13 mouse cellular contexts compared by ENCODE assay signal in genomic region chr6:100424788-100425403, GRCm38 (mm10).
DNase-seq lines count a peak whose midpoint lies in the region; ATAC-seq and TF ChIP-seq lines count a peak whose summit lies in the region.
"Had no signal": no experiment of that assay in that cellular context is flagged by ENCODE, and none has a peak within 500 bp of the region (broad histone marks: within the 10 kb centered on the region; RNA-seq: fewer than 3 reads in every experiment).

No protein-coding gene starts in this region.

- no peaks in the 10 kb centered on the region for H3K27me3 ChIP-seq in limb, embryonic 15.5 days
- H3K27me3 ChIP-seq in stomach, postnatal 0 days (ENCODE audit: control insufficient read depth, insufficient read depth, low read length) = peaks cover 2% of the 10 kb centered on the region; the same call in 1 of the 2 replicates

- DNase-seq in gastrocnemius, adult 2 months = peak; percentile 56
- DNase-seq in gastrocnemius, postnatal 4 days (ENCODE audit: low spot score in 2 of 2) = no peak
- DNase-seq in urinary bladder, postnatal 25 days (ENCODE audit: low spot score) = peak; percentile 13
- no peak for DNase-seq in urinary bladder, postnatal 10 days (ENCODE audit: low spot score)
- no peak for DNase-seq in stomach, postnatal 0 days (ENCODE audit: low spot score)
- DNase-seq in adrenal gland, postnatal 36 days = no peak
- DNase-seq in testis, postnatal 14 days (ENCODE audit: low spot score) = no peak
- DNase-seq: cerebellum, postnatal 14 days; right cerebral cortex, postnatal 25 days had no signal

- 23% methylated on average over 12 of the region's 12 CpGs for WGBS in limb, embryonic 15.5 days
- WGBS in stomach, postnatal 0 days = 34% methylated on average over 12 of the region's 12 CpGs

- no peak overlapping the region for H3K9ac ChIP-seq in limb, embryonic 15.5 days
- no peak overlapping the region for H3K9ac ChIP-seq in stomach, postnatal 0 days (ENCODE audit: low read length)
- H3K9ac ChIP-seq: liver, embryonic 12.5 days; midbrain, embryonic 12.5 days had no signal

- H3K27ac ChIP-seq in gastrocnemius, adult 2 months = no peak overlapping the region
- no peak overlapping the region for H3K27ac ChIP-seq in limb, embryonic 15.5 days
- H3K27ac ChIP-seq in stomach, postnatal 0 days (replicated peaks) = no peak overlapping the region
- H3K27ac ChIP-seq: hindbrain, embryonic 10.5 days; liver, embryonic 12.5 days; midbrain, embryonic 12.5 days had no signal

- no peak overlapping the region for H3K4me2 ChIP-seq in limb, embryonic 15.5 days
- no peak overlapping the region for H3K4me2 ChIP-seq in stomach, postnatal 0 days (replicated peaks; ENCODE audit: low read depth)
- H3K4me2 ChIP-seq: liver, embryonic 12.5 days; midbrain, embryonic 12.5 days had no signal

- TF ChIP-seq EP300 in stomach, postnatal 0 days (optimal IDR thresholded peaks at IDR 0.05) = no peak

- TF ChIP-seq CTCF in gastrocnemius, adult 2 months (IDR thresholded peaks at IDR 0.05) = no peak
- TF ChIP-seq CTCF in stomach, postnatal 0 days (IDR thresholded peaks at IDR 0.05; ENCODE audit: low read depth) = no peak

- peaks cover 44% of the 10 kb centered on the region for H3K4me1 ChIP-seq in limb, embryonic 15.5 days
- H3K4me1 ChIP-seq in stomach, postnatal 0 days (replicated peaks; ENCODE audit: control insufficient read depth, insufficient read depth) = no peaks in the 10 kb centered on the region

- no peaks in the 10 kb centered on the region for H3K36me3 ChIP-seq in limb, embryonic 15.5 days
- no peaks in the 10 kb centered on the region for H3K36me3 ChIP-seq in stomach, postnatal 0 days (ENCODE audit: control insufficient read depth, insufficient read depth, low read length)
- H3K36me3 ChIP-seq: hindbrain, embryonic 10.5 days; liver, embryonic 12.5 days; midbrain, embryonic 12.5 days had no signal

- no peaks in the 10 kb centered on the region for H3K9me3 ChIP-seq in limb, embryonic 15.5 days
- no peaks in the 10 kb centered on the region for H3K9me3 ChIP-seq in stomach, postnatal 0 days (ENCODE audit: control insufficient read depth, low read length)
- H3K9me3 ChIP-seq: hindbrain, embryonic 10.5 days; liver, embryonic 12.5 days; midbrain, embryonic 12.5 days had no signal

- 0 out of 2 replicates have a peak overlapping the region, but pooled peaks have one; percentile 11 for H3K4me3 ChIP-seq in gastrocnemius, adult 2 months
- H3K4me3 ChIP-seq in limb, embryonic 15.5 days = no peak overlapping the region
- no peak overlapping the region for H3K4me3 ChIP-seq in stomach, postnatal 0 days (ENCODE audit: low read depth, low read length)
- H3K4me3 ChIP-seq: hindbrain, embryonic 10.5 days; liver, embryonic 12.5 days; midbrain, embryonic 12.5 days had no signal

- intact Hi-C loops in gastrocnemius, adult 2 months (cut with DNase I) = no loop called here

- 0 out of 2 replicates have a peak, but pooled peaks have one; percentile 31 for ATAC-seq in limb, embryonic 15.5 days (ENCODE audit: insufficient number of reproducible peaks, low FRiP score, low TSS enrichment, low read depth)
- peak; percentile 64 for ATAC-seq in stomach, postnatal 0 days (ENCODE audit: low FRiP score, low TSS enrichment)
- ATAC-seq: liver, embryonic 12.5 days had no signal

Comparison
In these comparisons a context has a peak if more than half of its experiments do, and no peak if none do; other contexts are left out.
1. DNase-seq: peak in gastrocnemius, adult 2 months (single experiment) and urinary bladder, postnatal 25 days (single experiment); none in gastrocnemius, postnatal 4 days (0 of 2), urinary bladder, postnatal 10 days (single experiment), stomach, postnatal 0 days (single experiment), adrenal gland, postnatal 36 days (0 of 2) and testis, postnatal 14 days (single experiment).